Mouse (Mus musculus) T-helper 1 cell (primary cell): ENCODE measurements at regions not wholly inside any gene's neighbourhood (a gene's known extent, or its start where the extent isn't known, plus 50 kb on each side); places are given as distances from the start of the nearest gene placed in this dataset.

Experiments used
- in situ Hi-C: fragments of 300-600 bp; cut with MboI, MseI; formaldehyde crosslinking; loops from one replicate; pipeline ENCODE4 v1.15.1; 2025; ENCODE audit warnings: high pct_unique_total_duplicates

DNA sequence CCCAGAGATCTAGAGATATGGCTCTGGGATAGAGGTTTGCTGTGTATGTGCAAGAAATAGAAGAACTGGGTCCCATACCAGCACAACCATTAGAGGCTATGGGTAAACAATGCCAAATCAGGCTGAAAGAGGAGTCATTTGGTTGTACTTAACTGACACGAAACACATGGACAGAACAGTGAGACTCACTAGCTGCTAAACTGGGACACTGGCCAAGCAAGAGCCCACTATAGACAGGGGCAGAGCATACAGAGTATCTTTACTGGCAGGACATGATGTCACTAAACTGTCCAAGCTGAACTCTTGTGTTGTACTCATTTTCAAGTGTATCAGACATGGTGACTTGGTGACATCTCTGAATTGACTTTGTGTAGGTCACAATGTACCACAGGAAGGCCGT, 371.3 kb upstream of the Dynlrb2 start:
- in situ Hi-C loops, result no loop called here

DNA sequence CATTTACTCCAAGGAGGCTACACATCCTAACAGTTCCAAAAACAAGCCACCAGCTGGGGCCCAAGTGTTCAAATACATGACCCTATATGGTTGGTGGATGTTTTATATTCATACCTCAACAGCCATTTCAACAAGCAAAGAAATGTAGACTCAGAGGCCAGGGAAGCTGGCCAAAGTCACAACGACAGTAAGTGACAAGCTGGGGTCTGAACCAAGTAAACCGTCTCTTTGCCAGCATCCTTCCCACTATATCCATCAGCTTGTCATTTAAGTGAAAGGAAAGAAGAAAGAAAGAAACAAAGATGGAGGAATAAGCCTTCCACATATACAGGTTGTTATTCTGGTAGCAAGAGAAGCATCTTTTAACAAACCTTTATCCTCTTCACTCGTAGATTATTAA, 371.7 kb upstream of the Dynlrb2 start:
- in situ Hi-C loops, result no loop called here

DNA sequence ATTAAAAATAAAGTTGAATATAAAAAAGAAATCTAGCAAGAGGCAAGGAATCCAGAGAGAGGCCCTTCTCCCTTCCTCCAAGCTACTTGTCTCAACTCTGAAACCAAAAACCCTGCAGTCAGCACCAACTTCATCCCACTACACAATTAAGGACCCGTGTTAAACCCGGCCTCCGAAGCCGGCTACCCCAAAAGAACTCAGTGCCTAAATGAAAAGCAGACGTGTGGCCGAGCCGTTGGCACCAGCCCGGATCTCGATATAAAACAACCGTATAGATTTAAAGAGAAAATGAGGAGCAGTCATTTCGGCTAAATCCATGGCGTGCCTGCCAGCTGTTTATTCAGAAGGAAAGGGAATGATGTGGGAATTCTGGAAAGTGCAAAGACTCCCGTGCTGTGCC, 384.7 kb upstream of the Dynlrb2 start:
- in situ Hi-C loops, result no loop called here

DNA sequence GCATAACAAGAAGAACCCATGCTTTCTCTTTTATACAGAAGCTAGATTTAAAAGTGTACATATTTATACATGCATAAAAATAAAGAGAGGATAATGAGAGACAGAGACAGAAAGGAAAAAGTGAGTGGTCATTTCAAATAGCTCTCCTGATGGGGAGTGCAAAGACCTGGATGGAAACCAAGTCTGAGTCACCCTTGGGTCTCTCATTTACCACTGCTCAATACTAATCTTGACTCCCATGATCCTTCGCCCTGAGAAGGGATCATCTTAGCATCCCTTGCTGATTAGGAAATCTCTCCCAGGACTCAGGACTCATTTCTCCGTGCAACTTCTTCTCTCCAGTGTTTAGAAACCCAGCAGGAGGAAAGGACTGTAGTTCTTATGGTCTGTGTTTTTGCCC, 386.9 kb upstream of the Dynlrb2 start:
- in situ Hi-C loops, result no loop called here

DNA sequence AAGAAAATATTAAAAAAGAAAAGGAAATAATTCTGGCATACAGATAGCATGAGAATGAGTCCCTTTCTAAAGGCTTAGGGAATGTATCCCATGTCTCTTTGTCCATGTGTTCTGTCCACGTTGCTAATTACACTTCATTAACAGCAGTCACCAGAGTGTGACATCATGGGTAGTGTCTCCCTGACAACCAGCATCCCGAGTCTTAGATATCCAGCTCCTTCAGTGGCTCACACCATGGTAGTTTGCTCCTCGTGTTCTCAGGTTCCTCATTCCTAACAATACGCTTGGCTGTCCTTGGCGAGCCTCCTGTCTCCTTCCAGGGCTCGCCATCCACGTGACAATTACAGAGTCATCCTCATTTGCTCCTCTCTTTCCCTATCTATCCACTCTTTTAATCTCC, 388.1 kb upstream of the Dynlrb2 start:
- in situ Hi-C loops, result no loop called here

DNA sequence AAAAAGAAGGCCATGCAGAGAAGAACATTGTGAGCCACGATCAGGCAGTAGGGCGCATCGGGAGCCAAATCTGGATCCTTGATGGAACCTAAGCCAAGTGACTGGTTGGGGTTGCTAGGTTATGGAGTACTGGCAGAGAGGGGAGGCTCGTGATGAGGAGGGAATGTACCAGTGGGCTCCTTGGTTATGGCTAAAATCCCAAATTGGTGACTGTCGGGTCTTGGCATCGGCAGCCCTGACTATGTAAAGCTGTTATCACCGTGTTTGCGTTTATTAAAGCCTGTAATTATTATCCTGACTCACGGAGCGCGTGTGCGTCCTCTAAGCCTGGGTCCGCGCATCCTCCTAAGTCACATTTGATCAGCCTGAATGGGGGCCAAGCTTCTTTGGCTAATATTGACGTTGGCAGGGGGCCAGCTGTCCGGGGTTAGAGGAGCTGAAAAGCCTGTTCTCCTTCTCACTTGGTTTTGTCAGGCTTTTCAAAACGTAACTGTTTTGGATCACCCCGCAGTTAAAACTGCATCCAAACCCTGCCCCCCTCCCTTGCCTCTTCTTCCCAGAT, 388.9 kb upstream of the Dynlrb2 start:
- in situ Hi-C loops, result no loop called here

DNA sequence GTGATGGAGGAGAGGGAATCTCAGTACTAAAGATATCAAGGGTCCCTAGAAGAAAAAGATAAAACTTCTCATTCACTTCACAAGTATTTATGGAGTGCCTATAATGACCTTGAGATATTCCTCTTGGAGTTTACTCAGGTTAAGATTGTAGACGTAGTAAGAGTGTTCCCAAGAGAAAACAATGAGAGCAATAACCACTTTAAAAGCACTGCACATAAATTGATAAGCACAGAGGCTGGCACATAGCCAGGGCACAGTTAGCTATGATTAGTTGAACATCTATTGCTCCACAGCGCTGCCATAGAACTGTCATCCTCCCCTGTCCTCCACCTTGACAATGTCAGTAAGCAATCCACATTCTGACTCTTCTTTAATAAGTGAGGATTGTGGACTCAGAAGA, 389.8 kb upstream of the Dynlrb2 start:
- in situ Hi-C loops, result no loop called here

DNA sequence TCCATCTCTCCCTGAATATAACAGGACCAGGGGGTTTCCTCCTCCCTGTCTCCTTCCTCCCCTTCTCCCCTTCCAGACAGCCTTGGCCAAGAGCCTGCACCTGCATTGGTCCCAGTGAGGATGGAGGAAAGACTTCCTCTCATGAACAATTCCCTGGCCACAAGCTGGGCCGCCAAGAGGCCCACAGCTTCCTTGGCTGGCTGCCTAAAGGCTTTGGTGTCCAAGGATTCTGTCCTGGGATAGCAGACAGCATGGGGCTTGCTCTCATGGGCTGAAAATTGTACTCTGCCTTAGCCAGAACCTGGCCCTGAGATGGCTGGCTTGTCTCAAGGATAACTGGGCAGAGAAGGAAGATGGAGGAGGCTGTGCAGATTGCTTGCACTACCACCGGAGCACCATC, 390.3 kb upstream of the Dynlrb2 start:
- in situ Hi-C loops, result no loop called here

DNA sequence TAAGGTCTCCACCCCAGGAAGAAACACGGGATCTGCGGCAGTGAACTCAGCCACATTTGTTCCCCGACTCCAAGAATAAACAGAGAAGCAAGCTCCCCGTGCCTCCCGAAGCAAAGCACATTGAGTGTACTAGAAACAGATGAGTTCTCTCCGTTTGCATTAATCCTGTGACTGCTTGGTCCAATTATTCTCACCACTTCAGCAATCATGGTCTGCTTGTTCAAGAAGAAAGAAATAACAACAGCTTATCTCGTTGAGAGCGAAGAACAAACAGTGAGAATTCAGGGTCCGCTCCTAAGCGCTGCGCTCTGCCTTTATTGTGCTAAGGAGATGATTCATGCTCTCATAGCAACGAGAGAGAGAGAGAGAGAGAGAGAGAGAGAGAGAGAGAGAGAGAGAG, 393.6 kb upstream of the Dynlrb2 start:
- in situ Hi-C loops, result no loop called here

DNA sequence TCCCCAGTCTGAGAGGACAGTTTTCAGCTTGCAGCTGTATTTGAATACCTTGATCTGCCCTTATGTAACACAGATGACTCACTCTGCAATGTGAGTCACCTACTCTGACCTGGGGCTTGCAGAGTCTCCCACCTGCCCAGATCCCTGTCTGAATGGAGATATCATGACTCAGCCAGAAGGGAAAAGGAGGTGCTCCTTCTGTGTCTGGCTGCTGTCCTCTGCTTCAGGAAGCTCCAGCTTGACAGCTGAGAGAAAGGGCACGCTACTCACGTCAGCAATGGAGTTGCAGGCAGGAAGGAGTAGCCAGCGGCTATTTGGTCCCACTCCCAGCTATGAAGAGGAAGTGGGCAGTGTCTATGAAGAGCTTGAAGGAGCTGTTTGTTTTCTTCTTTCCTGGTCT, 389.1 kb upstream of the Maf start:
- in situ Hi-C loops, result no loop called here

DNA sequence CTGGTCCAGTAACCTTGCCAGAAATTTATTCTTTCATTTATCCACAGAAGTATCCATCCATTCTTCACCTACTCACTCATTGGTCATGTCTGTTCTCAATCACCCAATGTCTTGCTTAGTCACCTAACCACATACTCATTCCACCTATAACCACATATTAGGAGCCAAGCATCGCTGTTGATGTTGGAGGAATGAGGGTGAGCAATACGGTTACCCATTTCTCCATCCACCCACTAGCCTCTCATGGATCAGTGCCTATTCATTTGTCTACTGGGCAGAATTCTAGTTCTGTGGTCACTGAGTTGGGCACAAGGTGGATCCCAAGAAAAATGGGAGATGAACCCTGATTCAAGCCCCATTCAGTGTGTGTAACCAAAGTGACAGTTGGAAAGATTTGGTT, 375.6 kb upstream of the Maf start:
- in situ Hi-C loops, result no loop called here

DNA sequence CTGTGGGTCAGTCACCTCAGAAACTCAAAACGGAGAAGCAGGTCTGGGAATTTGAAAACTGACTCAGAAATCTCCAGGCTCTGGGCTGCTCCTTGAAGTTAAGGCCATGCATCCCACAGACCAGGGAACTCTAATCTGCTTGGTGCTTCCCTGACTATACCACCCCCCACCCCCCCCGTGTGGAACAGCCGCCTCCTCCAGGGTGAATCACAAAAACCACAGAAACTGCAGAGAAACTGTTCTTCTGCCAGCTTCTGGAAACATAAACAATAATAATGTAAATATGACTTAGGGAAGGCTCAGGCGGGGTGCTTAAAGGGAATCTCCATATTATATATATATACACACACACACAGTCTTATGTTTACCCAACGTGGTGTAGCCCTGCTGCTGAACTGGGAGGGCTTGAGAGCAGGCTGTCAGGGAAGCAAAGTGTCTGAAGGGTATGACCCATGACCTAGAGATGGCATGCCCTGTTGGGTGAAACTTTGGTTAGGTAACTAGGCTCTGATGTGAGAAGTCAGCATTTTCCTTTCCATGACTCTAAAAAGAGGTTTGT, 371.3 kb upstream of the Maf start:
- in situ Hi-C loops, result no loop called here

DNA sequence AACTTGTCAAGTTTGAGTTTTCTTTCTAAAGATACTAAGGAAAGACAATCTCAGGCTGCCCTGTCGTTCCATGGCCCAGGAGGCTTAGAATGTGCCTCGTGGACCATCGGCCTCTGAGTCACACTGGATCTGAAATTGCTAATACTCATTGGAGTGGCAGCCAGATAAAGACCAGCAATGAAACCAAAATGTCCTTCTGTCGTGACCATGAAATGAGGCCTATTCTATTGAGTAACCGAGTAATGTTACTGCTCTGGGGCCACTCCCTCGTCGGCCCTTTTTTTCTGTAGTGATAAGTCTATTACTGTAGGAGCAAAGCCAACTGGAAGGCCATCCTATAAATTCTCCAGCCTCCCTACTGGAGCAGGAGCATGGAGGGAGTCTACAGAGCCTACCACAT, 363.9 kb upstream of the Maf start:
- in situ Hi-C loops, result no loop called here

DNA sequence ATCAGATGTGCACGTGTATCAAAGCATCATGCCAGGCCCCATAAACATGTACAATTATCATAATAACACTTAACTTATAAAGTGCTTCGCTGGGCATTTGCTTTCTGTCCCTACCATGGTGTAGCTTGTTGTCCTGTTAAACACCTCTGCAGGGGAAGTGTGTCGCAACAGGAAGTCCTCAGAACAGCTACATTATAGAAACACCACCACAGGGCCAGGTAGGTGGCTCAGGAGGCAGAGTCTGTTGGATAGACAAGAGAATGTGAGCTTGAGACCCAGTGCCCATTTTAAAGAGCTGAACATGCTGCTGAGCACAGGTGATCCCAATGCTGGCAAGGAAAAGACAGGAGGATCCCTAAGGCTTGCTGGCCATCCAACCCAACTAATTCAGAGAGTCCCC, 361.9 kb upstream of the Maf start:
- in situ Hi-C loops, result loop anchor here (10.0 kb wide), 1 partner anchor 515 kb away; no protein-coding TSS in a partner anchor

DNA sequence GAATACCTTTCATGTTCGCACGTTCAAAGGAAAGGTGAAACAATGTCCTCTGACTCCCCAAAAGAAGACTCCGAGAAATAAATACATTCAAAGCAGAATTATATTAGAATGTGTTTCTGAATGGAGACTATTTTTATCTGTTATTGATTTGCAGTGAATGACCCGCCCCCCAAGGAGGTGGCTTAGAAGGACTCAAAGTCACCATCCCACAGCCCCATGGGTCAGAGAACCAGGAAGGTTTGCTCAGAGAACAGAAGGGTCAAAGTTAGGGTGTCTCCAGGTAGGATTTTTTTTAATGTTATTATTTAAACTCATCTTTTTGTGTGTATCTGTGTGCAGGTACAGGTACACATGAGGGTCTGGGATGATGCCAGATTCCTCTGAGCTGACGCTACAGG, 360.4 kb upstream of the Maf start:
- in situ Hi-C loops, result loop anchor here (10.0 kb wide), 1 partner anchor 517 kb away; no protein-coding TSS in a partner anchor

DNA sequence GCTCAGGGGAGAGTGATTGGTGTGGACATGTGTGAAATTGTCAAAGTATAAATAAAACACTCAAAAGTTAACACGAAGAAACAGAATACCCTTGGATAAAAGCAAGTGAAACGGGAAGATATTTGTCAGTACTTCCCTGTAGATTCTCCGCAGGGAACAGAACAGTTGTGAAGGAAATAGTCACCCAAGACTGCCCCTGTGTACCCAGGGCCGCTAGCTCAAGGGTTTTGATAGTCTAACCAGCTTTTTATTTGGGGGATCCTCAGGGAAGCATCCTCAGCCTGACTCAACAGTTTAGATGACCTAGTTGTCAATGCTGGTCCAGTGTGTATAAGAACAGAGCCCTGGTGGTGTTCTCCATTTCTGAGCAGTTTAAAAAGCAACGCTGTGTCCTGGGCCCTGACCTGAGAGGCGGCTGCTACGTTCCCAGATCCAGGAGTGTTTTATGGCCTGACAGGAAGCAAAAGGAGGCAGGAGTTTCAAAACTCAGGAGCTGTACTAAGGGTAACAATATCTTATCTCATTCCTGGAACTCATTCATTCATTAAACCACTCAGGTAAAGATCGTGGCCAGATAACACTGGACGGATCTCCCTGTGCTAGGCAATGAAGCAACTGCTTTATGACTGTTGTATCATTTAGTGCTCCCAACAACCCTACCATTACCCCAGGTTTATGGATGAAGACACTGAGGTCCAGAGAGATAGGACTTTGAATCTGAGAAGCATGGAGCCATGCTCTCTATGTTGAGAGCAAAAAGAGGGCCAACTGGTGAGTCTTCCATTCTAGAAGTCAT, 359.8 kb upstream of the Maf start:
- in situ Hi-C loops, result loop anchor here (10.0 kb wide), 1 partner anchor 517 kb away; no protein-coding TSS in a partner anchor

DNA sequence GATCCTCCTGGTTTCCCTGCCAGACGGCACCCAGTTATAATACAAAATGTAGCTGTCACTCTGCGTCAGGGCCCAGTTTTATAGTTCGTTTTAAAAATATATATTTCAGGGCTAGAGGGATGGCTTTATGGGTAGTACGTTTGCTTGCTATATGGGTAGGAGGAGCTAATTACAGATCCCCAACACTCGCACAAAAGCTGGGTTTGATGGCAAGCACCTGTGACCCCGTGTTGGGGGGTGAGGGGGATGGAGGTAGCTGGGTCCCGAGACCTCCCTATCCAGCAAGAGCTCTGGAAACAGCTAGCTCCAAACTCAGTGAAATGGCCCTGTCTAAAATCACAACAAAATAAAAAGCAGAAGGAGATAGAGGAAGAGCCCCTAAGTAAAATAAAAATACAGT, 358.3 kb upstream of the Maf start:
- in situ Hi-C loops, result loop anchor here (10.0 kb wide), 1 partner anchor 519 kb away; no protein-coding TSS in a partner anchor

DNA sequence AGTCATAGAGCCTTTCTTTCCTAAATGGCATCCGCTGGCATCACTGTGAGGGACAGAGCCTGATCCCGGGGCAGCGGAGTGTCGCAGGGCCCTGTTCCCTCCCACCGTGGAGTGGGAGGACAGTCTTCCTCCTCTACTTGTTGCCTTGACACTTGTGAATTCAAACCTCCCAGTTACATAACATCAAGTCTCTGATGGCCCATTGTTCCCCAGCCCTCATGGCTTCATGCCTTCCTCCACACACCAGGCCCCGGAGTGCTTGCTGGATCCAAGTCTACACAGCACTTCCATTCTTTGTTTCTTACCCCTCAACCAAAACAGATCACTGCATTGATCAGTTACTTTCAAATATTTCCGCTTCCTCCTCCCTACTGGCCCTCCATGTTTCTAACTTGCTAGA, 357.7 kb upstream of the Maf start:
- in situ Hi-C loops, result loop anchor here (10.0 kb wide), 1 partner anchor 519 kb away; no protein-coding TSS in a partner anchor

DNA sequence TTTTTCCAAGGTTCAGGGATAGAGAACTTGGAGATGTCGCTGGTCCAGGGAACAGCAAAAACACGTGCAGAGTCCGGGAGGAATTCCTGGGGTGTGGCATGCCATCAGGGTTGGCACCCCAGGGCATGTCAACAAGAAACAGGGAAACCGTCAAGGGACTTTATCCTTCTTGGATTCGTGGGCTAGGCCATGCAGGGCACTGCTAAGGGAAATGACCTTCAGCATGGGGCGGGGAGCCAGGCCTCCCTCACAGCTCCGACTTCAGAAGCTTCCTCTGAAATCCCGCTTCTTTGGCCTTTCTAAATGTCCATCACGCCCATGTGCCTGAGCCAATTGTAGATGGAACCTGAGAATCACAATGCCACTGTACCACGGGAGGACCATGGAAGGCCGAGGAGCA, 357.0 kb upstream of the Maf start:
- in situ Hi-C loops, result loop anchor here (10.0 kb wide), 1 partner anchor 520 kb away; no protein-coding TSS in a partner anchor

DNA sequence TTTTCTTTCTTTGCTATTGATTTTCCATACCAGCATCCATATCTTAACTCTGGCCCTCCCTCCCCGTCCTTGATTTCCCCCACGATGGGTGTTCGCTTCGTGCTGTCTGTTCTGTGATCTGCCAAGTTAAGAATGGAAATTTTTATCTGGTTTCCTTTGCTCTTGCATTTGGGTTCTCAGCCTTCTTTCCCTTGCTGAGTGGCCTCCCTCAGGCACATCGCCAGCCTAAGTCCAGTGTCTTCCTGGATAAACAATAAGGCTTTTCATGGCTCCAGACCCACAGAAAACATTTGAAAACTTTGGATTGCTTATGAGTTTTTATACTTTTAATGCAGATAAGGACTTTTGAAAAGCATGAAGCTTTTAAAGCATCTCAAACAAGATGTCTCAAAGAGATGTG, 355.9 kb upstream of the Maf start:
- in situ Hi-C loops, result loop anchor here (10.0 kb wide), 1 partner anchor 521 kb away; no protein-coding TSS in a partner anchor

DNA sequence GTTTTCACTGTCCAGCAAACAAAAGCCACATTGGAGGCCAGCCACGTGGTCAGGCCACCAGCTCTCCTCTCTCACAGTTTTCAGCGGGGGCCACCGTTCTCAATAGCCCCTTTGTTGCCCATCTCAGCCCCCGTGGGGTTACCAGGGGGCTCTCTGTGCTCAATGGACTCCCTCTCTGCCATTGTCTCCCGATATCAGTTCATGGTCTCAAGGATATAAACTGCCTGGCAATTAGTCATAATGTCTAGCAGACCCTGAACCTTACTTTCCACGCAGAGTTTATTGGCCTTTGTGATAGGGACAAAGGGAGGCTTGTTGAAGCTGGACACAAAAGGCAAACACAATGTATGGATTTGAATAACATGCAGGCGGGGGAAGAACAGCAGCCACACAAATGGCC, 345.9 kb upstream of the Maf start:
- in situ Hi-C loops, result no loop called here

DNA sequence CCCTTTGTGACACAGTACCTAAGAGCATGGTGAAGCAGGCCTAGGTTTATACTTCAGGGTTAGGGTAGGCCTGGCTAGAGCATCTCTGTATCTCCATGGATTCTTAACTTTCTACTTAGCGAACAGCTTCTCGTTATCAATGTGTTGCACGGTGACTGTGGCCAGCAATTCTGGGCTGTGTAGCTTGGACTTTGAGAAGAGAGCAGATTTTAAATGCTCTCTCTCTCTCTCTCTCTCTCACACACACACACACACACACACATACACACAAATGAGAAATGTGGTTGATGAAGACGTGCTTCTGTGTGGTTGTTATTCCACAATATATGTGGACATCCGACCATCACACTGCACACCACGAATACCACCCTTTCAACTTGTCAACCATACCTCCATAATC, 345.4 kb upstream of the Maf start:
- in situ Hi-C loops, result no loop called here

DNA sequence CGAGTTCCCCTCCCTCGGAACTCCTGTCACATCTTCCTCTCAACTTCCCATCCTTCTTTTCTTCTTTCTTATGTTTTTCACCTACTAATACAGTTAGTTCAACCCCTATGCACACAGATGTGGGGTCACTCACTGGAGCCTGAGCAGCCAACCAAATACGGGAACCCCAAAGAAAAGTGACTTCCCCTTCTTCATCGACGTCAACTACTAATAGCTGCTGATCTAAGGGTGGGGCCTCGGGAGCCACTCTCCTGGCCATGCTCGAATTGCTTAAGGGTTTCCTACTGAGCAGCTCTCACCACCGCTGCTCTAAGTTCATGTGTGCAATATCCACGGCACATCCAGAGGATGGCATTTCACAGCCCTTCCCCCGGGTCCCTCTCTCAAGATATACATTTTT, 340.9 kb upstream of the Maf start:
- in situ Hi-C loops, result no loop called here
